Mouse (Mus musculus) spleen, postnatal 36 days (tissue): ENCODE measurements at regions not wholly inside any gene's neighbourhood (a gene's known extent, or its start where the extent isn't known, plus 50 kb on each side); places are given as distances from the start of the nearest gene placed in this dataset.
A peak's percentile ranks its signal among the peaks of the same experiment; 100 is the strongest.

ENCODE experiments used
- DNase-seq, 2 experiments: peaks; one replicate each; pipeline ENCODE4 v3.0.0; 2022; ENCODE audit warnings: low spot score in 2 of 2, mixed read lengths in 1 of 2

- peak; percentile 49 to 59 for DNase-seq
These were observed 111.7 kb downstream of the Cdh26 start for GRCm38 (mm10) chr2:178542032-178542431.

- DNase-seq = no peak
These were observed 114.1 kb downstream of the Cdh26 start for GRCm38 (mm10) chr2:178544411-178544810.

GRCm38 (mm10) chr2:178545601-178546352, 115.4 kb downstream of the Cdh26 start:
- peak in 1 of 2 experiments; percentile 15 for DNase-seq

GRCm38 (mm10) chr2:178546353-178546720, 116.0 kb downstream of the Cdh26 start:
- peak; percentile 64 to 66 for DNase-seq

- peak; percentile 70 for DNase-seq
These were observed 116.6 kb downstream of the Cdh26 start for GRCm38 (mm10) chr2:178546888-178547287.

GRCm38 (mm10) chr2:178548937-178549336, 118.6 kb downstream of the Cdh26 start:
- no peak for DNase-seq

- DNase-seq = peak; percentile 71 to 75
These were observed 123.4 kb downstream of the Cdh26 start for GRCm38 (mm10) chr2:178553736-178554135.

GRCm38 (mm10) chr2:178555692-178556340, 125.5 kb downstream of the Cdh26 start:
- DNase-seq = peak; percentile 54 to 55

GRCm38 (mm10) chr2:178557934-178558333, 127.6 kb downstream of the Cdh26 start:
- DNase-seq = peak; percentile 33

GRCm38 (mm10) chr2:178563287-178563686, 133.0 kb downstream of the Cdh26 start:
- peak; percentile 12 to 27 for DNase-seq

- peak; percentile 28 to 41 for DNase-seq
These were observed 135.1 kb downstream of the Cdh26 start for GRCm38 (mm10) chr2:178565368-178565818.

GRCm38 (mm10) chr2:178567493-178567892, 137.2 kb downstream of the Cdh26 start:
- DNase-seq = no peak

GRCm38 (mm10) chr2:178572301-178572700, 142.0 kb downstream of the Cdh26 start:
- DNase-seq = no peak

GRCm38 (mm10) chr2:178574859-178575258, 144.5 kb downstream of the Cdh26 start:
- peak; percentile 37 to 55 for DNase-seq

GRCm38 (mm10) chr2:178575403-178575802, 145.1 kb downstream of the Cdh26 start:
- DNase-seq = no peak

GRCm38 (mm10) chr2:178576067-178576466, 145.7 kb downstream of the Cdh26 start:
- DNase-seq = no peak

- DNase-seq = no peak
These were observed 149.2 kb downstream of the Cdh26 start for GRCm38 (mm10) chr2:178579571-178579970.

GRCm38 (mm10) chr2:178581306-178581705, 151.0 kb downstream of the Cdh26 start:
- no peak for DNase-seq

GRCm38 (mm10) chr2:178584970-178585566, 154.7 kb downstream of the Cdh26 start:
- DNase-seq = no peak

GRCm38 (mm10) chr2:178587134-178587636, 156.9 kb downstream of the Cdh26 start:
- DNase-seq = no peak

- DNase-seq = no peak
These were observed 163.4 kb downstream of the Cdh26 start for GRCm38 (mm10) chr2:178593743-178594142.

GRCm38 (mm10) chr2:178594177-178594576, 163.8 kb downstream of the Cdh26 start:
- no peak for DNase-seq
